Mouse (Mus musculus) midbrain, embryonic 12.5 days (tissue): Measurements from ENCODE around the gene Cyp2r1. TPM values are rescaled to one million over a fixed set of nuclear protein-coding genes. Genes with fewer than 3 reads are reported as not detected.
"Not testable (repeated sequence)": the region's sequence is repeated elsewhere in the genome, so short reads cannot be mapped to it uniquely, and the experiment has no call there.

Source experiments
- ATAC-seq: fragments of 200-750 bp; cut with Nextera tagmentation; 2 replicates; pipeline ENCODE4 v1.8.0; 2017; ENCODE audit warnings: low read depth, moderate TSS enrichment, moderate library complexity; ENCODE audit not compliant: low FRiP score
- H3K27ac ChIP-seq: fragments of 300-500 bp; sonication (generic); replicated peaks from 2 replicates; pipeline ENCODE4 v1.5.1; 2016; ENCODE audit warnings: mild to moderate bottlenecking
- H3K27me3 ChIP-seq: fragments of 300-500 bp; sonication (generic); 2 replicates; pipeline ENCODE4 v1.6.1; 2016; ENCODE audit warnings: mild to moderate bottlenecking
- H3K36me3 ChIP-seq: fragments of 300-500 bp; sonication (generic); 2 replicates; pipeline ENCODE4 v1.6.1; 2016
- H3K4me1 ChIP-seq: fragments of 300-500 bp; sonication (generic); 2 replicates; pipeline ENCODE4 v1.6.1; 2016
- H3K4me2 ChIP-seq: fragments of 300-500 bp; sonication (generic); replicated peaks from 2 replicates; pipeline ENCODE4 v1.6.1; 2016; ENCODE audit warnings: mild to moderate bottlenecking, moderate library complexity
- H3K4me3 ChIP-seq: fragments of 300-500 bp; sonication (generic); 2 replicates; pipeline ENCODE4 v1.5.1; 2016; ENCODE audit warnings: mild to moderate bottlenecking
- H3K9ac ChIP-seq: fragments of 300-500 bp; sonication (generic); replicated peaks from 2 replicates; pipeline ENCODE4 v1.6.1; 2016; ENCODE audit warnings: mild to moderate bottlenecking, moderate library complexity
- H3K9me3 ChIP-seq: fragments of 300-500 bp; sonication (generic); 2 replicates; pipeline ENCODE4 v1.6.1; 2016; ENCODE audit warnings: mild to moderate bottlenecking
- WGBS: fragments of 180-500 bp; shearing (Covaris S2); methylation state at CpG from one replicate; pipeline ENCODE4 v1.1.7; 2016; 5-methylcytosine and 5-hydroxymethylcytosine counted together
- polyA plus RNA-seq: library from polyadenylated mRNA; unstranded; fragments of >200 nt; fragmentation: Nextera tagmentation; extraction: Ambion mirVana; gene quantifications from 2 replicates; pipeline ENCODE4 v1.2.1, GENCODE M21; 2016

The Cyp2r1 gene
- 1.2 and 1.4 TPM in 2 replicates for polyA plus RNA-seq

DNA sequence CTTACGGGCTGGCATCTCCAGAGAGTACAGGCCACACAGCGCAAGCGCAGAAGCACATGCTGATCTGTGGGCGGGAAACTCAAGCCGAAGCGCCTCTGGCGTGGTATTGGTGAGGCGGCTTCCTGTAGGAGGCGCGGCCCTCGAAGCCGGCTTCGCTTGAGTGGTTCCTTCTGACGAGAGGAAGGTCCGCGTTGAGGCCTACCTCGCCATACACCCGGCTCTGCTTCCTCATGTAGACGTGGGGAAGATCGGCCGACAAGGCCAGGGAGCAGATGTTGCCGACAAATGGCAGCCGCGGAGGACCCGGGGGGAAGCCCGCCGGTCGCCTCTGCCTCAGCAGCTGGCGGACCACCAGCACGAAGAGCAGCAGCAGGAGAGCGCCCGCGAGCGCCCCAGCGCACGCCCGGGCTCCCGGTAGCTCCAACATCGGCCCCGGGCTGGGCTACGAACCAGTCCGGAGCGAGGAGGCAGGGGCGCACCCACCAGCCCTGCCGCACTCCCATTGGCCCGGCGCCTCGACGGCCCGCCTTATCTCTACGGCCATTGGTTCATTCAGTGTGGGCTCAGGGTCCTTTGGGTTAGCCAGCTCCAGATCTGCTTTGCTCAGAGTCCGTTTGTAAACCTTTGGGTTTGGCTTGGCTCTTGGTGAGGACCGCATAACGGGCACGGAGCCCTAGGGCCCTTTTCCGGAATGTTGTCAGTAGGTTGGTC is at the start of gene Cyp2r1:
Cyp2r1 (minus strand) TSS at position 442 of the 711 bp plus-strand sequence.
- H3K36me3 ChIP-seq = no peaks in the 10 kb centered on the region; the same call in 1 of the 2 replicates
- H3K27ac ChIP-seq = peak within 1 kb of the TSS; percentile 52; the same call in 1 of the 2 replicates
- H3K9me3 ChIP-seq = no peaks in the 10 kb centered on the region
- peak within 1 kb of the TSS; percentile 54 for H3K4me2 ChIP-seq
- H3K4me3 ChIP-seq = peak within 1 kb of the TSS; percentile 50
- peak; percentile 100 for ATAC-seq
- H3K4me1 ChIP-seq = no peaks in the 10 kb centered on the region; the same call in 1 of the 2 replicates
- H3K27me3 ChIP-seq = peaks cover 5% of the 10 kb centered on the region; the same call in 1 of the 2 replicates
- peak within 1 kb of the TSS; percentile 32; the same call in 1 of the 2 replicates for H3K9ac ChIP-seq
- 3% methylated on average over 56 of the region's 56 CpGs for WGBS

DNA sequence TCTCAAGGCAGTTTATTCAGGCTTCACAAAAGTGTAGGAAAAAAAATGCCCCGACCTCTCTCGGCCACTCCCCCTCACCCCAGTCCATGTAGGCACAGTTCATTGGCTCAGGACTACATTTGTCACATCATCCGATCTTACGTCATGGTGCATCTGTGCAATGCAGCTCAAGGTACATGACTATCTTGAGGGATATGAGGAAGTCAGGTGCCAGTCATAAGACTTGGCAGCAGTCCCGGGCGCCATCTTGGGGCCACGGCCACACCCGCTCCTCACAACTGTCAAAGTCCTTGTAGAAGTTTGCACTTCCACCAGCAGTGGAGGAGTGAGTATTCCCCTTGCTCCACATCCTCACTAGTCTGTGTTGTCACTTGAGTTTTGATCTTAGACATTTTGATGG is 31.6 kb upstream of the Cyp2r1 start:
- H3K27ac ChIP-seq, H3K4me2 ChIP-seq, ATAC-seq, H3K9me3 ChIP-seq, H3K4me3 ChIP-seq, H3K36me3 ChIP-seq, H3K27me3 ChIP-seq, H3K9ac ChIP-seq, H3K4me1 ChIP-seq: not testable (repeated sequence)
- 95% methylated on average over 8 of the region's 8 CpGs for WGBS

DNA sequence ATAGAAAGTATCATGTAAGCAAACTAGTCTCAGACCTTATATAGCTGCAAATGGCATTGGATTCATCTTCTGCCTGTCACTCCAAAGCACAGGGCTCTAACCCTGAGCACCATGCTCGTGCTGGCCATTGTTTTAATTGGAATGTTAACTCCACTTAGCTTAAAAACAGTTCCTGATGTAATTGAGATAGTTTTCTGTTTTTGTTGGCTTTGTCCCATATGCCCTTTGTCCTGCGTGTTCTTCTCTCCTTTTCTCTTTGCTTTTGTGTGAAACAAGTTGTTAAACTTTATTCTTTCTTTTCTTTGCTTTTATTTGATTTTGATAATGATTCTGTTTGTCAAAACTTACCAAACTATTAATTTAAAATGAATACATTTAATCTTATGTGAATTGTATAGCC is 19.7 kb upstream of the Cyp2r1 start:
- H3K4me1 ChIP-seq = no peaks in the 10 kb centered on the region
- no peak overlapping the region for H3K4me3 ChIP-seq
- ATAC-seq = no peak
- H3K4me2 ChIP-seq = no peak overlapping the region
- H3K27me3 ChIP-seq = no peaks in the 10 kb centered on the region
- H3K36me3 ChIP-seq = no peaks in the 10 kb centered on the region
- no peak overlapping the region for H3K27ac ChIP-seq
- 51% methylated on average over 2 of the region's 2 CpGs for WGBS
- no peaks in the 10 kb centered on the region for H3K9me3 ChIP-seq
- no peak overlapping the region for H3K9ac ChIP-seq

DNA sequence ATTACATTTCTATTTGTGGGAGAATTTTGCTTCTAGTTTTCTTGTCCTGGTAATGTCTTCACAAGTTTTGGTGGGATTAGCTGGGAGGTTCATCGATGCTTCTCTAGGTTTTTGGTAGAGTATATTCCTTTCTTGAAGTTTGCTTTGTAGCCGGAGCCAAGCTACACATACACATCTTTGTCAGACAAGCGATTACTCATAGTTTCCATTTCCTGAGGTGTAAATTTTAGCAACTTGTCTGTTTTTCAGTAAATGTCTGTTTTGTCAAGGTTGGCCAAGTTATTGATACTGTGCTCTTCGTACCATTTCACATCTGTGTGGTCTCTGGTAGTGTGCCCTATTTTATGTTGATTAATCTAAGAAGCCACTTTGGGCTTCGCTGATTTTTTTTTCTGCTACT is 18.4 kb upstream of the Cyp2r1 start:
- H3K36me3 ChIP-seq = no peaks in the 10 kb centered on the region
- H3K27ac ChIP-seq = no peak overlapping the region
- no peak for ATAC-seq
- no peaks in the 10 kb centered on the region for H3K4me1 ChIP-seq
- H3K4me2 ChIP-seq = no peak overlapping the region
- H3K9ac ChIP-seq = no peak overlapping the region
- WGBS = 86% methylated on average over 5 of the region's 5 CpGs
- H3K27me3 ChIP-seq = no peaks in the 10 kb centered on the region
- H3K4me3 ChIP-seq = no peak overlapping the region
- no peaks in the 10 kb centered on the region for H3K9me3 ChIP-seq

DNA sequence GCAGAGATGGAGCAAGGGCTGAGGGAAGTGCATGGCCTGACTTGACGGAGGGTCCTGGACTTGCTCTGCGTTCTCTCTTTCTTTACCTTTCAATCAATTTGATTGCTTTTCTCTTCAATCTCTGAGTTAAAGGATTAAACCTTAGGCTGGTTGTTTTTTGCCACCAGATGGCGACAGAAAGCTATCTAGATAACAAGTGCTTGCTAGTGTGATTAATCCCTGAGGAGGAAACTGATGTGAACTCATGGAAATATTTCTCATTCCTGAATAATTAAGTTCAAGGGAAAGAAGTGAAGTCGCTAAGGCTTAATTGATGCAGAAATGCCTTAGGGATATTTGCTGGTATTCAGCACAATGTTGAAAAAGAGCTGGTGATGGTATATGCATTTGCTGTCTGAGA is 17.7 kb upstream of the Cyp2r1 start:
- Histone ChIP-seq H3K9me3 (no peaks in the 10 kb centered on the region), H3K4me3 (no peak overlapping the region), H3K27me3 (no peaks in the 10 kb centered on the region), H3K4me2 (no peak overlapping the region), H3K27ac (no peak overlapping the region), H3K36me3 (no peaks in the 10 kb centered on the region), H3K9ac (no peak overlapping the region), H3K4me1 (no peaks in the 10 kb centered on the region)
- no peak for ATAC-seq
- 4% methylated on average over 4 of the region's 4 CpGs for WGBS

DNA sequence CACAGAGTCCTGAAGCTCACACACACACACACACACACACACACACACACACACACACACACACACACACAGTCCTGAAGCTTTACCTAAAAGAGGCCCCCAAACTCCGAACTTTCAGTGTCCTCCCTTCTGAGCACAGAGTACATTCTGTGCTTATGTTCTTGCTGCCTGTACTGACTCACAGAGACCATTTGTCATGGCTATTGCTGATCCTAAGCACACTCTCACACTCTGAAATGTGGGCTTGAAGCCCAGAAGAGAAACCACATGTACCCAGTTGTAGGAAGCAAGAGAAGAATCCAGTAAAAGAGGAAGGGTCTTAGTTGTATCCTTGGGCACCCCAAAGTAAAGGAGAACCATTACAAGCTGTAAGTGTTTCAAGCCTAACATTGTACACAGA is 14.9 kb upstream of the Cyp2r1 start:
- Histone ChIP-seq H3K27ac (no peak overlapping the region), H3K9me3 (no peaks in the 10 kb centered on the region), H3K4me1 (no peaks in the 10 kb centered on the region), H3K9ac (no peak overlapping the region), H3K36me3 (no peaks in the 10 kb centered on the region), H3K4me3 (no peak overlapping the region), H3K27me3 (no peaks in the 10 kb centered on the region), H3K4me2 (no peak overlapping the region)
- WGBS = 87% methylated on average over 1 of the region's 1 CpGs
- no peak for ATAC-seq

DNA sequence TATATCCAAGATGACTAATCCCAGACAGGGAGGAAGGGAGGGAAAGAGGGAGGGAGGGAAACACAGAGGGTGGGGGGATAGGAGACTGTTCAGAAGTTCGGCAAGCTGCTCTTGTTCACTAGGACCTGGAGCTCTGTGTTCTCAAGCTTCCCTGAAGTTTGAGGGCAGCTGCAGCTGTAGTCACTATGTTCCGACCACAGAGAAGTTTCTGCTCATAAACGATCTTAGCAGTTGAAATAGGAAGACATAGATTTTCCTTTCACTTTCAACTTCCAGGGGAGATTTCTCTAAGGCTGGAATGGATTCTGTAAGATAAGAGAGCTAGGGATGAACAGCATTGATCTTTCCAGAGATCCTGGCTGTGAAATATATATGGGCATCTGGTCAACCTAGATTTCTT is 14.2 kb upstream of the Cyp2r1 start:
- no peak overlapping the region for H3K27ac ChIP-seq
- H3K9ac ChIP-seq = no peak overlapping the region
- no peak for ATAC-seq
- 90% methylated on average over 3 of the region's 3 CpGs for WGBS
- no peak overlapping the region for H3K4me2 ChIP-seq
- H3K4me3 ChIP-seq = no peak overlapping the region
- no peaks in the 10 kb centered on the region for H3K27me3 ChIP-seq
- H3K36me3 ChIP-seq = no peaks in the 10 kb centered on the region
- no peaks in the 10 kb centered on the region for H3K4me1 ChIP-seq
- no peaks in the 10 kb centered on the region for H3K9me3 ChIP-seq

DNA sequence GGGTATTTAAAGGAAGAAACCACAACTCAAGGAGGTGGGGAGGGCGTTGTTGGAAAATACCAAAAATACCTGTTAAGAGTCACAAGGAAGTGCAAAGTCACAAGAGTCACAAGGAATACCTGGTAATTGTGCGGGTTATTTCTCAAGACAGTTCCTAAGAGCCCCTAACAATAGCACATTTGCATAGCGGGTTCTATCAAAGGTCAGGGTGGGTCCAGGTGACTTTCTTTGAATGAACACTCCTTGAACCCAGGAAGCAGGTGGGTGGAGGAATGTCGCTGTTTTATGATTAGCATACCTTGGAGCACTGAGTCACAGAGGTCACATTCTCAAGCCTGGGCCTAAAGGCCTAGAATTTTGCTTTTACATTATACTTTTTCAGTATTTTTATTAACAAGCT is 11.1 kb upstream of the Cyp2r1 start:
- not testable (repeated sequence) for H3K27me3 ChIP-seq, H3K4me3 ChIP-seq, ATAC-seq, H3K9me3 ChIP-seq, H3K36me3 ChIP-seq, H3K27ac ChIP-seq, H3K9ac ChIP-seq, H3K4me1 ChIP-seq, H3K4me2 ChIP-seq
- 91% methylated on average over 4 of the region's 4 CpGs for WGBS

DNA sequence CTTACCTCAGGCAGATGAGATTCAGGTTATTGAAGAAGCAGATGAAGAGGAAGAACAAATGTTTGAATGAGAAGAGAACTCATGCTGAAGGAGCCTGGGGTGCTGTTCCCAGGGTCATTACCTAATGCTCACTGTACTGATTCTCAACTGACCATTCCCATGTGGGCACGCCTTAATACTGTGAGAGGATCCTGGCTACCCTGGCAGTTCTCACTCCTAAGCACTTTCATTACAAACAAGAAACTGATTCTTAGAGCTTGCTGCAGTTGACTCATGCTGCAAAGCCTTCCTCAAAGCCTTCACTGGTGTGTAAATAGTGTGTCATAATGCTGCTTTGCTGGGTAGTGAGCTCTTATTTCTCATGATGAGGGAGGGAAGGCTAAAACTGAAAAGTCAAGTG is 26.6 kb downstream of the Cyp2r1 start:
- Histone ChIP-seq H3K9me3 (no peaks in the 10 kb centered on the region), H3K9ac (no peak overlapping the region), H3K27me3 (no peaks in the 10 kb centered on the region), H3K4me1 (no peaks in the 10 kb centered on the region), H3K4me3 (no peak overlapping the region), H3K27ac (no peak overlapping the region), H3K36me3 (peaks cover 17% of the 10 kb centered on the region), H3K4me2 (no peak overlapping the region)
- ATAC-seq = no peak
- 93% methylated on average over 1 of the region's 1 CpGs for WGBS

DNA sequence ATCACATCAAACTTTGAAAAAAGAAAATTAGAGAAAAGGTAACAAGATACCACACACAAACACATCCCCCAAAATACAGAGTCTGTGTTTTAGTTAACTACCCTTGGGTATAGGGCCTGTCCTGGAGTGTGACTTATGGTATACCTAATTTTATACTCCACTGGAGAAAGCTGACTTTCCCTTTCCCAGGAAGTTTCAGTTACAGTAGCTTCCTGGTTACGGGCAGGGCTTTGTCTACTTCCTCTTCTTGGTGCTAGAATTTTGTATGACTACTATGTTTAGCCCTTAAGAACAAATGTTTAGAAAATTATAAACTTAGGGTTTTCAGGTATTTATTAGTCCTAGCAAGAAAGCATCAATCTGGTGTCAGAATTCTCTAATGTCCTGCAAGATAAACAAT is 36.5 kb downstream of the Cyp2r1 start:
- no peak for ATAC-seq
- Histone ChIP-seq H3K4me2 (no peak overlapping the region), H3K9me3 (no peaks in the 10 kb centered on the region), H3K9ac (no peak overlapping the region), H3K4me3 (no peak overlapping the region), H3K27me3 (no peaks in the 10 kb centered on the region), H3K4me1 (no peaks in the 10 kb centered on the region), H3K36me3 (no peaks in the 10 kb centered on the region), H3K27ac (no peak overlapping the region)
- 92% methylated on average over 1 of the region's 1 CpGs for WGBS

DNA sequence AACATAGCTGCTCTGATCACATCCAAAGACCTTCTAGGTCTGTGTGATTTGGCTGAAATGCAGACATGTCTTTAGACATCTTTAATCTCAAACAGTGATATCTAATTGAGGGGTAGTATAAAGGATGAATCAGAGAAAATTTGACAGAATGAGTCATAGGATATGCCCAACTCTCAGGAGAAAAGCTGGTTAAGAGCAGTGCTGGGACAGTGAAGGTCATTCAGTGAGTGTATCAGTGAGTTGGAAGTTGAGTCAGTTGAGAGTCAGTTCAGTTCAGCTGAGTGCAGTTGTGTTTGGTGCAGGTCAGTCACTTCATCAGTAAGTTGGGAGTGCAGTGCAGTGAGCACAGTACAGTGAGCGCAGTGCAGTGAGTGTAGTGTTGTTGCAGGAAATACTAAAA is 42.6 kb downstream of the Cyp2r1 start:
- Histone ChIP-seq H3K36me3 (0 out of 2 replicates have a peak, but pooled peaks cover 5% of the 10 kb centered on the region), H3K9ac (no peak overlapping the region), H3K4me3 (no peak overlapping the region), H3K9me3 (no peaks in the 10 kb centered on the region), H3K4me1 (no peaks in the 10 kb centered on the region), H3K27ac (no peak overlapping the region), H3K4me2 (no peak overlapping the region), H3K27me3 (no peaks in the 10 kb centered on the region)
- WGBS = 93% methylated on average over 1 of the region's 1 CpGs
- no peak for ATAC-seq

DNA sequence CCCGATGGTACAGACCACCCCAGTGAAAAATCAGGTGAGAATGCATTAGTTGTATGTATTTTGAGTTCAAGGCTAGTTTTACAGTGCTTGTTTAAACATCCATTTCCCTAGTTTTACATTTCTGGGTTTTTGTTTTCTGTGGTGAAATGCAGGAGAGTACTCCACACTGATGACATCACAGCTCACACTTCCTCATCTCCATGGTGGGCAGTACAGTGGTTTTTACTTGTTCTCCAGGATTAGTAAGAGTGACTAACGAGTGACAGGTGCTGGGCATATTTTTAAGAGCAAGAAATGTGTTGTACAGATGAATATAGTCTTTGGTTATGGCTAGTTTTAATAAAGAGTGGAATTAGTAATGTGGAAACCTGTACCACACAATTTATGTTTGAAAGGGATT is 53.9 kb downstream of the Cyp2r1 start:
- Histone ChIP-seq H3K4me3 (no peak overlapping the region), H3K9me3 (no peaks in the 10 kb centered on the region), H3K4me1 (no peaks in the 10 kb centered on the region), H3K36me3 (no peaks in the 10 kb centered on the region; the same call in 1 of the 2 replicates), H3K9ac (no peak overlapping the region), H3K27ac (no peak overlapping the region), H3K4me2 (no peak overlapping the region), H3K27me3 (no peaks in the 10 kb centered on the region)
- 87% methylated on average over 2 of the region's 2 CpGs for WGBS
- no peak for ATAC-seq
